ENCODE assay signal across 29 mouse cellular contexts in genomic region chr4:108092741-108093397, GRCm38 (mm10). TPM values are rescaled to one million over a fixed set of nuclear protein-coding genes. Genes with fewer than 3 reads are reported as not detected.
DNase-seq lines count a peak whose midpoint lies in the region; ATAC-seq and TF ChIP-seq lines count a peak whose summit lies in the region.
"Had no signal": no experiment of that assay in that cellular context is flagged by ENCODE, and none has a peak within 500 bp of the region (broad histone marks: within the 10 kb centered on the region; RNA-seq: fewer than 3 reads in every experiment).

No protein-coding gene starts in this region.

- peak; percentile 95 for ATAC-seq in lung, embryonic 16.5 days (ENCODE audit: low read depth)
- no peak for ATAC-seq in intestine, embryonic 15.5 days
- ATAC-seq: forebrain, embryonic 14.5 days; forebrain, postnatal 0 days; Patski had no signal

- H3K27ac ChIP-seq in layer of hippocampus, adult 2 months, result peak overlapping the region; percentile 24; the same call in 1 of the 2 replicates
- peak overlapping the region; percentile 81 for H3K27ac ChIP-seq in lung, embryonic 16.5 days (ENCODE audit: low read length)
- no peak overlapping the region for H3K27ac ChIP-seq in intestine, embryonic 15.5 days
- H3K27ac ChIP-seq: embryonic facial prominence, embryonic 12.5 days; embryonic facial prominence, embryonic 15.5 days; heart, adult 2 months; heart, embryonic 10.5 days; heart, embryonic 13.5 days; hindbrain, embryonic 12.5 days; hindbrain, embryonic 15.5 days had no signal

- DNase-seq in layer of hippocampus, adult 2 months (ENCODE audit: low spot score in 2 of 2), result no peak
- no peak for DNase-seq in layer of hippocampus, adult 9-10 months (ENCODE audit: low spot score)
- no peak for DNase-seq in lung, adult 2 months
- DNase-seq in lung, postnatal 10 days, result peak; percentile 49
- DNase-seq: adrenal gland, postnatal 10 days; adrenal gland, postnatal 36 days; B cell, adult 2 months; cerebellum, adult 11 months; cerebellum, adult 2 months; cerebellum, adult 9-11 months; cerebellum, postnatal 25 days; forebrain, postnatal 0 days; gastrocnemius, postnatal 25 days; heart, adult 2 months; heart, postnatal 14 days had no signal

- H3K27me3 ChIP-seq in lung, embryonic 16.5 days (ENCODE audit: control insufficient read depth, insufficient read depth, low read depth, low read length), result no peaks in the 10 kb centered on the region
- H3K27me3 ChIP-seq in intestine, embryonic 15.5 days (replicated peaks), result no peaks in the 10 kb centered on the region
- H3K27me3 ChIP-seq: CH12.LX; embryonic facial prominence, embryonic 12.5 days; embryonic facial prominence, embryonic 15.5 days; heart, embryonic 13.5 days; hindbrain, embryonic 12.5 days; hindbrain, embryonic 15.5 days; Patski had no signal

- H3K4me1 ChIP-seq in lung, embryonic 16.5 days (replicated peaks; ENCODE audit: control insufficient read depth, insufficient read depth, low read length), result no peaks in the 10 kb centered on the region
- no peaks in the 10 kb centered on the region for H3K4me1 ChIP-seq in lung, adult 2 months (ENCODE audit: control insufficient read depth, insufficient read depth, low read length)
- no peaks in the 10 kb centered on the region for H3K4me1 ChIP-seq in intestine, embryonic 15.5 days (replicated peaks)
- H3K4me1 ChIP-seq: embryonic facial prominence, embryonic 12.5 days; embryonic facial prominence, embryonic 15.5 days; heart, embryonic 10.5 days; heart, embryonic 13.5 days; hindbrain, embryonic 12.5 days; hindbrain, embryonic 15.5 days had no signal

- H3K9ac ChIP-seq in lung, embryonic 16.5 days (ENCODE audit: low read length), result no peak overlapping the region
- H3K9ac ChIP-seq in intestine, embryonic 15.5 days, result no peak overlapping the region
- H3K9ac ChIP-seq: embryonic facial prominence, embryonic 12.5 days; embryonic facial prominence, embryonic 15.5 days; forebrain, postnatal 0 days; heart, embryonic 13.5 days; hindbrain, embryonic 12.5 days; hindbrain, embryonic 15.5 days had no signal

- no peaks in the 10 kb centered on the region; the same call in none of the 2 replicates for H3K36me3 ChIP-seq in lung, embryonic 16.5 days (ENCODE audit: control insufficient read depth, insufficient read depth, low read length)
- H3K36me3 ChIP-seq in intestine, embryonic 15.5 days, result no peaks in the 10 kb centered on the region; the same call in 1 of the 2 replicates
- H3K36me3 ChIP-seq: embryonic facial prominence, embryonic 15.5 days had no signal

- TF ChIP-seq POLR2A in lung, adult 2 months (IDR thresholded peaks at IDR 0.05; ENCODE audit: borderline replicate concordance, extremely low read depth, low read depth, low read length), result no peak

- no peak overlapping the region for H3K4me3 ChIP-seq in layer of hippocampus, adult 2 months
- no peak overlapping the region for H3K4me3 ChIP-seq in lung, embryonic 16.5 days (ENCODE audit: low read length)
- no peak overlapping the region for H3K4me3 ChIP-seq in lung, adult 2 months (replicated peaks; ENCODE audit: extremely low read depth, low read depth, low read length)
- no peak overlapping the region for H3K4me3 ChIP-seq in intestine, embryonic 15.5 days (replicated peaks)
- H3K4me3 ChIP-seq: embryonic facial prominence, embryonic 12.5 days; embryonic facial prominence, embryonic 15.5 days; heart, adult 2 months; heart, embryonic 10.5 days; heart, embryonic 13.5 days; hindbrain, embryonic 12.5 days; hindbrain, embryonic 15.5 days had no signal

- no peaks in the 10 kb centered on the region for H3K9me3 ChIP-seq in lung, embryonic 16.5 days (ENCODE audit: control insufficient read depth, low read length)
- H3K9me3 ChIP-seq in intestine, embryonic 15.5 days, result no peaks in the 10 kb centered on the region
- H3K9me3 ChIP-seq: embryonic facial prominence, embryonic 12.5 days; embryonic facial prominence, embryonic 15.5 days; G1E; heart, embryonic 10.5 days; heart, embryonic 13.5 days; hindbrain, embryonic 12.5 days; hindbrain, embryonic 15.5 days had no signal

- no peak for TF ChIP-seq CTCF in layer of hippocampus, adult 2 months (conservative IDR thresholded peaks at IDR 0.05)
- no peak for TF ChIP-seq CTCF in lung, adult 2 months (IDR thresholded peaks at IDR 0.05; ENCODE audit: insufficient read depth, low read length)

- 54% methylated on average over 6 of the region's 6 CpGs for WGBS in lung, embryonic 16.5 days
- WGBS in lung, adult 2 months, result 78% methylated on average over 6 of the region's 6 CpGs
- WGBS in intestine, embryonic 15.5 days, result 78% methylated on average over 6 of the region's 6 CpGs

- no peak overlapping the region for H3K4me2 ChIP-seq in lung, embryonic 16.5 days (ENCODE audit: low read depth, low read length)
- H3K4me2 ChIP-seq in intestine, embryonic 15.5 days (replicated peaks), result no peak overlapping the region
- H3K4me2 ChIP-seq: embryonic facial prominence, embryonic 12.5 days; embryonic facial prominence, embryonic 15.5 days; heart, embryonic 13.5 days; hindbrain, embryonic 12.5 days; hindbrain, embryonic 15.5 days had no signal

RNA-seq across cellular contexts. Expression of gene Podn, which starts 3.4 kb away (rescaled TPM):
- total RNA-seq in layer of hippocampus, adult 2 months (2021), result 10 to 100 TPM; 10.2 to 10.4 TPM
- 1.5 and 1.8 TPM in 2 replicates for polyA plus RNA-seq in lung, embryonic 16.5 days (2015; fragmentation: Nextera tagmentation; extraction: Ambion mirVana)
- 56.1 and 59.8 TPM in 2 replicates for polyA plus RNA-seq in lung, adult 2 months (2012; rRNA removed)
- polyA plus RNA-seq in intestine, embryonic 15.5 days (2015; fragmentation: Nextera tagmentation; extraction: Ambion mirVana), result 0.95 and 1.1 TPM in 2 replicates
- total RNA-seq: common myeloid progenitor, adult 5-6 weeks; G1E; hematopoietic stem cell, adult 5-6 weeks had no signal
- polyA plus RNA-seq: G1E had no signal

RNA-seq across cellular contexts. Expression of gene Scp2, which starts 51.9 kb away (rescaled TPM):
- 10 to 100 TPM; 91.8 to 96.0 TPM for total RNA-seq in layer of hippocampus, adult 2 months (2021)
- polyA plus RNA-seq in lung, embryonic 16.5 days (2015; fragmentation: Nextera tagmentation; extraction: Ambion mirVana), result 326 and 342 TPM in 2 replicates
- polyA plus RNA-seq in lung, adult 2 months (2012; rRNA removed), result 122 and 185 TPM in 2 replicates
- 292 and 293 TPM in 2 replicates for polyA plus RNA-seq in intestine, embryonic 15.5 days (2015; fragmentation: Nextera tagmentation; extraction: Ambion mirVana)

Comparison
In these comparisons a context has a peak if more than half of its experiments do, and no peak if none do; other contexts are left out.
1. RNA of gene Podn, which starts 3.4 kb away (polyA plus RNA-seq): 56.1 to 59.8 TPM in lung, adult 2 months; 1.5 to 1.8 TPM in lung, embryonic 16.5 days and 0.95 to 1.1 TPM in intestine, embryonic 15.5 days; every median in the first group is over 10 times any median in the second.